Mouse (Mus musculus): ENCODE results near the gene Tro.

DNA sequence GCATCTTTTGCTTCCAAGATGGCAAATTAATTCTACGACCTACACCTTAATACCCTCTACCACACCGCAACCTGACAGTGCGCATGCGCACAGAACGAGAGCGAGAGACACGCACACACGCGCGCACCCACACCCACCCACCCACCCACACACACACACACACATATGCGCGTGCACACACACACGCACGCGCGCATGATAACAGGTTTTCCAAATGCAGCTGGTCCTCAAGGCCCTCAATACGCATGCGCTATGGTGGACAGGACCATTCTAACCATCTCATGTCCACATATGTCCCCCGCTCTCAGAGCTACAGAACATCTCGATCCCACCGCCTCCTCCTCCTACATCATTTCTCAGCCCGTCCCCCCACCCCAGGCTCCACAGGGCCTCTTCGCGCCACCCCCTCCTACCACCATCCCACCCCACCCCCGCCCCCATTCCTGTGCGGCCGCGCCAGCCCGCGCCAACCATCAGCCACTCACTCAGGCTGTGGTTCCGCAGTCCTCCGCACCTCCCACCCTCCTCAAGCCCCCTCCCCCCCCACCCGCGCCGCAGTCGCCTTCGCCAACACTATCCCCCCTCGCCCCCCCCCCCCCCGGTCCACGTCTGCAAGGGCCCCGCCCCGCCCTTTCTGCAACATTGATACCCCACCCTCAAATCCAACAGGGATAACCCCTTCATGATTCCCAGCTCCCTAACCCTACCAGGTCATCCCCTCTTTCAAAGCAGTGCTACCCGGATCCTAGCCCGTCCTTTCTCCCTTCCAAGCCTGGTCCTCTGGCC lies 1.1 kb downstream of the Tro start:
- TF ChIP-seq CTCF (IDR thresholded peaks at IDR 0.05; ENCODE audit: low read depth, low read length), result no peak
- TF ChIP-seq POLR2A (IDR thresholded peaks at IDR 0.05; ENCODE audit: insufficient read depth, low read length), result no peak
- TF ChIP-seq EP300 (IDR thresholded peaks at IDR 0.05; ENCODE audit: insufficient read depth, low read depth, low read length), result no peak

Data from ES-Bruce4 (cell line).